Mouse (Mus musculus): ENCODE data around the gene Hist1h2bj.
"Not testable (repeated sequence)": the region's sequence is repeated elsewhere in the genome, so short reads cannot be mapped to it uniquely, and the experiment has no call there.

Hist1h2bj gene

DNA sequence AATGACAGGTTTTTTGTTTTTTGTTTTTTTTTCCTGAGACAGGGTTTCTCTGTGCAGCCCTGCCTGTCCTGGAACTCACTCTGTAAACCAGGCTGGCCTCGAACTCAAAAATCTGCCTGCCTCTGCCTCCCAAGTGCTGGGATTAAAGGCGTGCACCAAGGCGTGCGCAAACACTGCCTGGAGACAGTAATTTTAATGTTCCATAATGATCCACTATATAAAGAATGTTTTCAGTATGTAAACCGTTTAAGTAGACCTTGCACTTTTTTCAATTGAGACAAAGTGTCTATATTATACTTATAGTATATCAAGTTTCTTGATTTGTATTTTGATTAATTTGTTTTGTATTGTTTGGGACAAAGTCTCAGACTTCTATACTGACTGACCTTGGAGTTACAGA lies 3.6 kb upstream of the Hist1h2bj start:
- DNase-seq (ENCODE audit: extremely low read depth, low read depth) = no peak

DNA sequence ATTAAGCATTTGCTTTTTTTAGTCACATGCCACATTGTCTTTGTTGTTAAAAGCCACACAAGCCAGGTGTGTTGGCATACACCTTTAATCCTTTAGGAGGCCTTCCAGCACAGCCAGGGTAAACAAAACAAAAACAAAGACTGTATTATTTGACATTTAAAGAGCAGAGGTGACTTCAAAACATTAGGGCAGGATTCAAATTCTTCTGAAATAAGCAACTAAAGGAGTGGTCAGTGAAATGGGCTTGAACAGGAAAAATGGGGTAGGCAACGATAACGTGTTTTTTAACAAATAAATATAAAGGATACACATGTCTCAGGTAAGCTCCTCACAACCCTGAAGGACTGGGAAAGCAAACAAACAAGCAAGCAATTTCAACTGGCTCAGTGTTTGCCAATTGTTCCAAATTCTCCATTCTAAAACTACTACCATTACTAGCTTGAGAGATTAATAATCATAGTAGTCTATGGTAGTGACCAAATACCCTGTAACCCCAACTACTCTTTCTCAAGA lies 3.0 kb upstream of the Hist1h2bj start:
- DNase-seq (ENCODE audit: extremely low read depth, low read depth) = no peak

DNA sequence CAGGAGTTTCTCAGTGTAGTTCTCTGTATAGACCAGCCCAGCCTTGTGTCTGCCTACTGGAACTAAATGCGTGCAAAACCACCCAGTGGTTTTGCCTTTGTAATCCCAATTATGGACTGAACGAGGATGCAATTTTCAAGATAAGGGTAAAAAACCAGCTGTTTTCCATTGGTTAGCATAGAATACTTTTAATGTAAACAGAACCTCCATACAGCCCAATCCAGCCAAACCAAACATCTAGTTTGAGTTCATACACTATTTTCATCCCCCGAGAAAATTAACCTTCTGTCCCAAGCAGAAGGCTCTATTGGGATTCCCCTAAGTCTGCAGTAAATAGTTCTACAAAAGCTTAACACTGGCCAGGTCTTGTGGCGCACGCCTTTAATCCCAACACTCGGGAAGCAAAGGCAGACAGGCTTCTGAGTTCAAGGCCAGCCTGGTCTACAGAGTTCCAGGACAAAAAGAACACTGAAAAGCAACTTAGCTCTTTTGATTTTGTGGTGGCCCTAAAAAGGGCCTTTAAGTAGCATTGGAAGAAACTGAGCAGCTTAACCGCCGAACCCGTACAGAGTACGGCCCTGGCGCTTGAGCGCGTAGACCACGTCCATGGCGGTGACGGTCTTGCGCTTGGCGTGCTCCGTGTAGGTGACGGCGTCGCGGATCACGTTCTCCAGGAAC lies 2.4 kb upstream of the Hist1h2bj start:
- DNase-seq (ENCODE audit: extremely low read depth, low read depth) = peak; percentile 86

DNA sequence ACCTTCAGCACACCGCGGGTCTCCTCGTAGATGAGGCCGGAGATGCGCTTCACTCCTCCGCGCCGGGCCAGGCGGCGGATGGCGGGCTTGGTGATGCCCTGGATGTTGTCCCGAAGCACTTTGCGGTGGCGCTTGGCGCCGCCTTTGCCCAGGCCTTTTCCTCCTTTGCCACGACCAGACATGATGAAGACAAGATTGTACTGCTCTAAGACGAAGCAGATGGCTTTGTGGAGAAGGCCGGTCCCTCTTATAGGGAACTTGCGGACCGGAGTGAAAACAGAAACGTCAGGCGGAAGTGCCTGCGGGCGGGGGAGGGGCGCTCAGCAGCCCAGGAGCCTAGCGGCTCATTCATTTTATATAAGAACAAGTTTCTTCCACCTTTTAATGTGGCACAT lies 1.9 kb upstream of the Hist1h2bj start, which contains the start of gene Hist1h4i:
Gene Hist1h4i, minus strand, starts transcription at position 221 of the 395 bp plus-strand sequence.
- DNase-seq (ENCODE audit: extremely low read depth, low read depth) = peak; percentile 89

DNA sequence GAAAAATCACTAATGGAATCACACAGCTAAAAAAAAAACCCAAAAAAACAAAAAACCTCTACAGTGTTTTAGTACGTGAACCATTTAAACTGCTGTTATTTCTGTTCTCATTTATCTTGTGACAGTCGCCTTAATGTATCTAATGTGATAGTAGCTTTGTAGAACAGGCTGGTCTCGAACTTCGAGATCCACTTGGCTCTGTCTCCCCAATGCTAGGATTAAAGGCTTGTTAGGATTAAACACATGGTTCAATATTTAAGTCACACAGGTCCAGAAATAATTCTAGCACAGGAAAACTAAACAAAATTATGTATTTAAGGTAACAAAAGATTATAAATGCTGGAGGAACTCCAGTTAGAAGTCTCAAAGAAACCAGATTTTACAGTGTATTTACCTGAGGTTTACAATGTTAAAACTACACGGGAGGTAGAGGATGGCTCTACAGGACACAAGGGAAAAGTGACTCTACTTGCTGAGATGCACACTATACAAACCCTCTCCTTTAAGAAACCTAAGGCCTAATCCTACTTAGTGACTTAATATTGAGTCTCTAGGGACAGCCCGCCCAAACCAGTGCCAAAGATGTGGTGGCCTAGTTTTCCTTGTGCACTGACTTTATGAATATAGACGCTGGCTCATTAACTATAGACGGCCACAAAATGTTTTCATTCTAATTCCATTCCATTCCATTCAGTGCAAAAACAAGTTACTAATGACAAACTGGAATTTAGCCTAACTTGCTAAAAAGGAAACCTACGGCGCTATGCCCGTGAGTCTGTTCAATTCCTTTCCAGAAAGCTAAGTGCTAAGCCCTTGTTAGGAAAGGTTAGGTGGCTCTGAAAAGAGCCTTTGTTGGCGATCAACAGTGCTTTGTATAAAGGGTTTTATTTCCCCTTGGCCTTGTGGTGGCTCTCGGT lies 1.1 kb upstream of the Hist1h2bj start:
- no peak for DNase-seq (ENCODE audit: extremely low read depth, low read depth)

DNA sequence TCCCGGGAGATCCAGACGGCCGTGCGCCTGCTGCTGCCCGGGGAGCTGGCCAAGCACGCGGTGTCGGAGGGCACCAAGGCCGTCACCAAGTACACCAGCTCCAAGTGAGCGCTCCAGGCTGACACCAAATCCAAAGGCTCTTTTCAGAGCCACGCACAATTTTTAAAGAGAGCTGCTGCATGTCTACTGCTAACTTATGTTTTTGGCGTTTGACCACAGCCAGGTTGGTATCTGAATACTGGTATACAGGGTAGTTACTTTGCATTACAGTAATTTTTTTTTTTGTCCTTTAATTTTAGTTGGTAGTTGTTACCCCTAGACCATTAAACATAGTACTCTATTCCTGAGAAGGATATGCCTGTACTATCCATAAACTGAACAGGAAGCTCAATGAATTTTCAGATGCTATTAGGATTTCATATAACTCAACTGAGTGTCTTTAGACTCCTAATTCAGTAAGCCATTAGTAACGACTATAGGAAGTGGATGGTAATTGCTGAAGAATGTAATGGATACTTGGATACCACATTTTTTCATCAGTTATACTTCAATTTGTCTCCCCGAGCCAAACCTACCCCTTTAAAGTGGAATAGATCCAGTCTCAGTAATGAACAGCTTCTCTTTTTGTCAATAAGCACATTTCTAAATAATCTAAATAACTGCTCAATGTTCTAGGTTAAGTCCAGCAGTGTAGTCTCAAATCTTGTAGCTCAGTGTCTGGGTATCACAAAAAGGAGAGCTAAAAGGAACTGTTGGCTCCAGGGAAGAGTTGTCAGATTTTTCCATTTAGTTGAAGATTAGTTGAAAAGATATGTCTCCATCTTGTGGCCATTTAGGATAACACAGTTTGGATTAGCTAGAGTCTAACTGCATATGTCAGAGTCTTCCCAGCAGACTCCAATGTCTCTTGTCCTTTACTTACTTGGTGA lies 753 bp downstream of the Hist1h2bj start:
- DNase-seq (ENCODE audit: extremely low read depth, low read depth) = peak; percentile 72

DNA sequence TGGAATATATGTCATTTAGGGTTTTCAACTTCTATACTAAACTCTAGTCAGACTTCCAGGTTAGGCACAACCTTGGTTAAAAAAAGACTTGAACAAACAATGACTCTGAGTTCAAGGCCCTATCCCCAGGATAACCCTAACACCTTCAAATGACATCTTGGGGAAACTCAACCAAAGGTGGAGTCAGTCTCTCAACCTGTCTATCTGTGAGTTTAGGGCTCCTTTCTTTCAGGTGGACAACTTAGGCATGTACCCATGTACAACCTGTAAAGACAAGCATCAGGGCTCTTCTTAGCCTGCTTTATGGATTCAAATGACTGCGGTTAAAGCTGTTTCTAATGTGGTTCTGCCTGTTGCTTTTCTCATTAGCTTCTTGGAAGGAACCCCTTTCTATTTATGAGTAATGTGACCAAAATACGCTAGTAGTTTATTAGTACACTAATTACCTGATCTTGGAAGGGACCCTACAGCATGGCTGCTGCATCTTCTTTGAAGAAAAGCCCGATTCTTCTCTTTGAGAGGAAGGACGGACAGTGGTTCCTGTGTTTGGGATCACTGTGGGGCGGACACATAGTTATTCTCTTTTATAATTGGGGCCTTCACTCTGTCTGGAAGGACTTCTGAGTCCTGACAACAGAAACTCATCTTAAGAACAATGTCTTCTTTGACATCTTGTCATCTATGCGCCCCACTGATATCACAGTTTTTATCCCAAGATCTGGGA lies 1.6 kb downstream of the Hist1h2bj start:
- DNase-seq (ENCODE audit: extremely low read depth, low read depth) = no peak

DNA sequence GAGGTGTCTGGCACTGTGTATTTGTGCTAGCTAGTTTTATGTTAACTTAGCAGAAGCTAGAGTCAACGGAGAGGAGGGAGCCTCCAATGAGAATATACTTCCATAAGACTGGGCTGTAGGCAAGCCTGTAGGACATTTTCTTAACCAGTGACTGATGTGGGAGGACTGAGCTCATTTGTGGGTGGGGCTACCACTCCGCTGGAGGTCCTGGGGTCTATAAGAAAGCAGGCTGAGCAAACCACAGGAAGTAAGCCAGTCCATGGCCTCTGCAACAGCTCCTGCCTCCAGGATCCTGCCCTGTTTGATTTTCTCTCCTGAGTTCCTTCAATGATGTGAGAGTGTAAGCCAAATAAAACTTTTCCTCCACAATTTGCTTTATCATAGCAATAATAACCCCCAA lies 2.3 kb downstream of the Hist1h2bj start:
- no peak for DNase-seq (ENCODE audit: extremely low read depth, low read depth)

DNA sequence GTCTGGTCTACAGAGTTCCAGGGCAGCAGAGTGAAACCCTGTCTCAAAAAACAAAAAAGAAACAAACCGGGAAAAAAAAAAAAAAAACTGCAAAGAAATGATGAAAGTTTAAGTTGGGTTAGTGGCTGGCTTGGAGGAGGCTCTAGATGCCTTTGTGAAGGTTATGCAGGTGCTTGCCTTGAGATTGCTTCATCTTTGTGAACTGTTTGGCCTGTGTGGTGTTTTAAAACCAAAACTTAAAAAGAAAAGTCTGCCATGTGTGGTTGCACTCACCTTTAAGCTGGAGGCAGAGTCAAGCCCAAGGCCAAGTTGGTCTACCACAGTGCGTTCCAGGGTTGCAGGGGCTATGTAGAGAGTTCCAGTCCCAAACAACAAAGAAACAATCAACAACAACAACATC lies 6.0 kb downstream of the Hist1h2bj start:
- no peak for DNase-seq (ENCODE audit: extremely low read depth, low read depth)

DNA sequence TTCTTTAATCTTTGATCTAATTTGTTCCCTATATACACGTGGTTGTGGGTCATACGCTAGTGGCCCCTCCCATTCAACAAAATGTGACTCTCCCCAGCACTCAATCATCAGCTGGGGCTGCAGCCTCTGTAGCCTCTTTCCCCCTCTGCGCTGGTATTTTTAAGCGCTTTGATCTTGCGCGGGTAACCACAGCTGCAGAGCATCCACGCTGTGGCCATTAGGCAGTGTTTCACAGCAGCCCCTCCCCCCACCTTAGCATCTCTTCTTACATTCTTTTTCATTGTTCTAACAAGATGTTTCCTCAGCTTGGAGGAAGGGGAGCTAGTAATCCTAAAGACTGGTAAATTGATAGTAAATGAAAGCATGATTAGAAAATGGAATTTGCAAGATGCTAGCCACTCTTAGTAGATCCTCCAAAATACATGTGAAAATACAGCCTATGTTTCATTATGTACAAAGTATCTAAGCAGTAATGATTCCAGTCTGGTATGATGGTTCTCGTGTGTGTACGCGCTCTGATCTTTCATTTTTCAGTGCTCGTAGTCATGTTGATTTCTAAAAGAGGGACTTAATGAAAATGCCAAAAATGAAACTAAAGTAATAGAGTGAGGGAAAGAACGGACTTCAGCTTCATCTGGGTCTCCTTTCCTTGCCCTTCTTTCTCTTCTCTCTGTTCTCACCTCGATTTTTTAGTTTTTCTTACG lies 6.9 kb downstream of the Hist1h2bj start:
- no peak for DNase-seq (ENCODE audit: extremely low read depth, low read depth)

DNA sequence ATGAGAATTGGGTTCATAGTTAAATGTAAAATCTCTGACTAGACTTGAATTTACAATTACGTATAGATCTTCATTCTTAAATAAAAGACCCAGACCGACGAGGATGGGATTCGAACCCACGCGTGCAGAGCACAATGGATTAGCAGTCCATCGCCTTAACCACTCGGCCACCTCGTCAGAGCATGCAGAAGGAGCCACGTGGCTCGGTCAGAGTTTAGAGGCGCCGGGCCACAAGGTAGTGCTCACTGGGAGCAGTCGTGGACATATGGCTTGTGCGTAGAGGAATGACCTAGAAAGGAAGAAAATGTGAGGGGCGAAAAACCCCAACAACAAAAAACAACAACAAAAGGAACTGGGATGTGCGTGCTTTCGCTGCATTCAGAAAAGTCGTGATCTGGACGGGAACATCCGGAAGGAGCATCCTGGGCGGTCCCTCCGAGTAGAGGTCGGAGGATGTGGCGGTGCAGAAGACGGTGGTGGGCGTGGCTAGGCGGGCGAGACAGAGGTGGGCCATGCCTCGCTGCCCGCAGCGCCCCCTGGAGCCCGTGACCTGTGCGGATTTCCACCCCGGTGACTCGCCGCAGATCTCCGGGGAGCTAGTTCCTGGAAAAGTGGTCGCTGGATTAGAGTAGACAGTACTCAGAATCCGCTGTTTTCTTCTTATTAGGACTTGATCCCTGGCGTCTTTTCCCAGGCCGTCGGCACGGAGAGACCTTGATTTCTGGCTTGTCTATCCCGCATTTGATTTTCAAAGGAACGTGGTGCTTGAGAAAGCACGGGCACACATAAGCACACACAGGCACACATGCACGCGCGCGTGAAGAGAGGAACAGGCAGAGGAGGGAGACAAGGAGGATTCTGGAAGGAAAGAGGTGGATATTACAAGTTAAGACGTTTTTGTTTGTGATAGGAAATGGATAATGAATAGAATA lies 7.8 kb downstream of the Hist1h2bj start:
- peak; percentile 83 for DNase-seq (ENCODE audit: extremely low read depth, low read depth)

DNA sequence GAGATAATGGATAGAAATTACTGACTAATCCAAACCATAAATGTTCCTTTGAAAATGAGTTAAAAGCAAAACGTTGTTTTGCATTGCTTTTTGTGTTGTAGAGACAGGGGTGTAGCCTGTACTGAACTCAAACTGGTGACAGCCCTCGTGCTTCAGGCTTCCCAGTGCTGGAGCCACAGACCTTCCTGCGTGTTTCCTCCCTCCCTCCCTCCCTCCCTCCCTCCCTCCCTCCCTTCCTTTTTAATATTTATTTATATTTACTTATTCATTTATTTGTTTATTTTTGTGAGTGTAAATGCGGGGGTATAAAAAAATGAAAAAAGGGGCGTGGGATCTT lies 8.5 kb downstream of the Hist1h2bj start:
- DNase-seq (ENCODE audit: extremely low read depth, low read depth) = no peak

DNA sequence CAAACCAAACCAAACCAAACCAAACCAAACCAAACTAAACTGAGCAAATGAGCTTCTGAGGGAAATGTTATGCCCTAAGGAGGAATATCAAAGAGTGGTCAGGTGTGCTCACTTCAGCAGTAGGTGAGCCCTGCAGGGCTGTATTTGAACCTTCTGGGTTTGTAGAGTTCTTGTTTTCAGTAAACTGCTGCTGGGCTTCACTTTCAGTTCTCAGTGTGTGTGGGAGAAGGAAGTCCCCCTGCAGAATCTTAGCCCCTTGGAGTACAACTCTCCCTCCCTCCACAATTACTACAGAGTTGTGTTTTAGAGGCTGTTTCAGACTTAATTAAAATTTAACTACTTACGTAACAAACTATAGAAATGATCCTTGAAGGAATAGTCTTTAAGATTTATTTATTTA lies 10.7 kb downstream of the Hist1h2bj start:
- no peak for DNase-seq (ENCODE audit: extremely low read depth, low read depth)

DNA sequence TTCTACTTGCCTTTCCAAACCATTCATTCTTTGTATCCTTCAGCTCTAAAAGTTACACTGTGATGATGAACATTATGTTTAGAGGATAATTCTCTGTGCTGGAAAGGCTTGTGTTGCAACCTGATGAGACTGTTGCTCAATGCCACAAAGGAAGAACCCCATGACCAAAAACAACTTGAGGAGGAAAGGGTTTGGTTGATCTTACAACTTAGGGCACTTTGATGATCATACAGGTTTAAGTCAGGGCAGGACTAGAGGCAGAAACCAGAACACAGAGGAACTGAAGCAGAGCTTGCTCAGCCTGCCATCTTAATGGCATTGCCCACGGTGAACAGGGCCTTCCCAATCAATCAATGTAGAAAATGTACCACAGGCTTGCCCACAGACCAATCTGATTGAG lies 18.4 kb downstream of the Hist1h2bj start:
- DNase-seq (ENCODE audit: extremely low read depth, low read depth) = no peak

DNA sequence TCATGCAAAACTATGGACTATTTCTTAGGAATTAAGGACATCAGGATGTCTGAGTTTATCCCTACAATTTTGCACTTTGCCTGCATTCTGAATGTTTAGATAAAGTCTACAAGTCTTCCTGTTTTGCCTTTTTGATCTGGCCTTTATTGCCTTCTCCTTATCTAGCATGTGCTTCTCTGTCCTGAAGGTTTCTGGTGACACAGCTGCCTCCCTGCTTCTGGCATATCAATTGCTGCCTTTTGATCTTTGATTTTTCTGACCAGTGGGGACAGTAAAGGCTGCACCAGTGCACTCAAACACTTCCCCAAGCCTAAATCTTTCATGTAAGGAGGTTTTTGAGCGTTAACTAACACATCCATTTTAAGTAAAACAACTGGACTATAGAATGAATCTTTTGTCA lies 20.5 kb downstream of the Hist1h2bj start:
- no peak for DNase-seq (ENCODE audit: extremely low read depth, low read depth)

DNA sequence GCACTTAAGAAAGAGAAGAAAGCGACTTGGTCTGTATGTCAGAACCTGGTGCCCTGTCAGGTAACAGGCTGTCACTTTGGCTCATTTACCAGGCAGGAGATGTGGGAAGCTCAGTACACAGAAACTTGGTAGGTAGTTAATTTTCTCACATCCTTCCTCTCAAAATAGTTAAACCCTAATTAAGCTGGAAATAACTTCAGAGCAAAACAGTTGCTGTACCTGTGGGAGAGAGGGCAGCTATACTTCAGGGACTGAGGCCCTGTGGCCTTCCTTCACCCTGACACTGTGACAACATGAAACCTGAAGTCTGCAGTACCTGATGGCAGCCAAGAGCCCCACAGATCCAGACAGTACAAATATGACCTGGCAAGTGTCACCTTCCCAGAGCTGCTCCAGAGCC lies 41.1 kb downstream of the Hist1h2bj start, which contains the start of gene Vmn1r188:
Gene Vmn1r188, plus strand, starts transcription at position 301 of the 400 bp plus-strand sequence.
- DNase-seq (ENCODE audit: extremely low read depth, low read depth) = not testable (repeated sequence)
